Mouse (Mus musculus) midbrain, embryonic 14.5 days (tissue): Measurements from ENCODE around the gene Mtx1. TPM values are rescaled to one million over a fixed set of nuclear protein-coding genes. Genes with fewer than 3 reads are reported as not detected.

ENCODE experiments used
- ATAC-seq: fragments of 200-750 bp; cut with Nextera tagmentation; 2 replicates; pipeline ENCODE4 v1.8.0; 2017; ENCODE audit warnings: moderate number of reproducible peaks, moderate library complexity; ENCODE audit not compliant: low FRiP score, low TSS enrichment
- DNase-seq: peaks from one replicate; pipeline ENCODE4 v3.0.0-alpha.2; 2015
- H3K27ac ChIP-seq: fragments of 300-500 bp; sonication (generic); replicated peaks from 2 replicates; pipeline ENCODE4 v1.5.1; 2014; ENCODE audit warnings: mild to moderate bottlenecking, low read depth, low read length, moderate library complexity
- H3K27me3 ChIP-seq: fragments of 300-500 bp; sonication (generic); 2 replicates; pipeline ENCODE4 v1.6.1; 2014; ENCODE audit warnings: low read length, control low read depth, mixed read lengths; ENCODE audit not compliant: control insufficient read depth, insufficient read depth
- H3K36me3 ChIP-seq: fragments of 300-500 bp; sonication (generic); 2 replicates; pipeline ENCODE4 v1.6.1; 2014; ENCODE audit warnings: low read length, control low read depth; ENCODE audit not compliant: control insufficient read depth, insufficient read depth
- H3K4me1 ChIP-seq: fragments of 300-500 bp; sonication (generic); 2 replicates; pipeline ENCODE4 v1.6.1; 2014; ENCODE audit warnings: mild to moderate bottlenecking, antibody characterized with exemption, low read length, control low read depth; ENCODE audit not compliant: control insufficient read depth, insufficient read depth
- H3K4me2 ChIP-seq: fragments of 300-500 bp; sonication (generic); 2 replicates; pipeline ENCODE4 v1.6.1; 2014; ENCODE audit warnings: mild to moderate bottlenecking, low read length, moderate library complexity
- H3K4me3 ChIP-seq: fragments of 300-500 bp; sonication (generic); replicated peaks from 2 replicates; pipeline ENCODE4 v1.5.1; 2014; ENCODE audit warnings: low read depth, low read length
- H3K9ac ChIP-seq: fragments of 300-500 bp; sonication (generic); replicated peaks from 2 replicates; pipeline ENCODE4 v1.6.1; 2014; ENCODE audit warnings: mild to moderate bottlenecking, low read length, moderate library complexity
- H3K9me3 ChIP-seq: fragments of 300-500 bp; sonication (generic); 2 replicates; pipeline ENCODE4 v1.6.1; 2016; ENCODE audit warnings: low read length, control low read depth, mixed read lengths; ENCODE audit not compliant: control insufficient read depth
- WGBS: fragments of 180-500 bp; shearing (Covaris S2); extraction: QIAGEN DNeasy Blood & Tissue Kit; methylation state at CpG from one replicate; pipeline ENCODE4 v1.1.7; 2014; 5-methylcytosine and 5-hydroxymethylcytosine counted together
- polyA plus RNA-seq: library from polyadenylated mRNA; unstranded; fragments of >200 nt; fragmentation: Nextera tagmentation; extraction: Ambion mirVana; gene quantifications from 2 replicates; pipeline ENCODE4 v1.2.1, GENCODE M21; 2014

The Mtx1 gene
- polyA plus RNA-seq, 1 experiment from 2014 or later = 144 TPM

- peak overlapping the region; percentile 70 for H3K4me3 ChIP-seq
- H3K4me2 ChIP-seq = peak overlapping the region; percentile 83
- peaks cover 23% of the 10 kb centered on the region for H3K36me3 ChIP-seq
- under 1% methylated on average over 69 of the region's 69 CpGs for WGBS
- DNase-seq (peak; percentile 97), ATAC-seq (peak; percentile 88)
- H3K4me1 ChIP-seq = peaks cover 30% of the 10 kb centered on the region
- H3K27ac ChIP-seq = peak overlapping the region; percentile 98
- no peaks in the 10 kb centered on the region for H3K9me3 ChIP-seq
- H3K27me3 ChIP-seq = no peaks in the 10 kb centered on the region
- H3K9ac ChIP-seq = peak overlapping the region; percentile 73
Observed at GRCm38 (mm10) chr3:89213803-89214530, 12.9 kb downstream of the Mtx1 start.

GRCm38 (mm10) chr3:89210731-89211130, 16.2 kb downstream of the Mtx1 start:
- H3K4me2 ChIP-seq = no peak overlapping the region
- H3K27ac ChIP-seq = no peak overlapping the region
- DNase-seq (no peak), ATAC-seq (no peak)
- H3K36me3 ChIP-seq = peaks cover 50% of the 10 kb centered on the region
- peaks cover 24% of the 10 kb centered on the region for H3K4me1 ChIP-seq
- no peak overlapping the region for H3K9ac ChIP-seq
- no peak overlapping the region for H3K4me3 ChIP-seq
- H3K27me3 ChIP-seq = no peaks in the 10 kb centered on the region
- WGBS = 84% methylated on average over 7 of the region's 7 CpGs
- H3K9me3 ChIP-seq = no peaks in the 10 kb centered on the region

- no peak for ATAC-seq
- H3K4me2 ChIP-seq = no peak overlapping the region
- H3K4me1 ChIP-seq = peaks cover 18% of the 10 kb centered on the region
- 90% methylated on average over 13 of the region's 13 CpGs for WGBS
- no peaks in the 10 kb centered on the region for H3K9me3 ChIP-seq
- no peak overlapping the region for H3K4me3 ChIP-seq
- no peak overlapping the region for H3K9ac ChIP-seq
- no peak for DNase-seq
- H3K27ac ChIP-seq = no peak overlapping the region
- no peaks in the 10 kb centered on the region for H3K27me3 ChIP-seq
- H3K36me3 ChIP-seq = peaks cover 54% of the 10 kb centered on the region
Observed at GRCm38 (mm10) chr3:89210162-89210561, 16.7 kb downstream of the Mtx1 start.

DNA sequence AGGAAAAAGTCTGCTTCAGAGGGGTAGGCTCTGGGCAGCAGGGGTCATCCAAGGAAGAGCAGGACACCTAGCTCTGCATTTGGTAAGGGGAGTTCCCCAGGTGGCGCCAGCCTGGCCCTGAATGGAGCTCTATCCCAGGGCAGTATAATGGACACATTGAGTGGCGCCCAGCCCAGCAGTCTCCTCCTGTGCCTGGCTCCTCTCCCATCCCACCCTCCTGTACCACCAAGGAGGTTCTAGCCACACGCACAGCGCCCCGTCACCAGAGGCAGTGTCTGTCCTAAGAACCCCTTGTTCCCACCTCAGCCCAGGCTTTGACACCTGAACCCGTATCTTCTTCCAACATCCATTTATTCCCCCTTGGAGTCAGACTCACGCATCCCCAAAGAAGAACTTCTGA, 17.2 kb downstream of the Mtx1 start:
- DNase-seq (no peak), ATAC-seq (no peak)
- Histone ChIP-seq H3K27ac (no peak overlapping the region), H3K9me3 (no peaks in the 10 kb centered on the region), H3K36me3 (peaks cover 54% of the 10 kb centered on the region), H3K9ac (no peak overlapping the region), H3K4me1 (peaks cover 14% of the 10 kb centered on the region), H3K4me3 (no peak overlapping the region), H3K27me3 (no peaks in the 10 kb centered on the region), H3K4me2 (no peak overlapping the region)
- 91% methylated on average over 7 of the region's 7 CpGs for WGBS

DNA sequence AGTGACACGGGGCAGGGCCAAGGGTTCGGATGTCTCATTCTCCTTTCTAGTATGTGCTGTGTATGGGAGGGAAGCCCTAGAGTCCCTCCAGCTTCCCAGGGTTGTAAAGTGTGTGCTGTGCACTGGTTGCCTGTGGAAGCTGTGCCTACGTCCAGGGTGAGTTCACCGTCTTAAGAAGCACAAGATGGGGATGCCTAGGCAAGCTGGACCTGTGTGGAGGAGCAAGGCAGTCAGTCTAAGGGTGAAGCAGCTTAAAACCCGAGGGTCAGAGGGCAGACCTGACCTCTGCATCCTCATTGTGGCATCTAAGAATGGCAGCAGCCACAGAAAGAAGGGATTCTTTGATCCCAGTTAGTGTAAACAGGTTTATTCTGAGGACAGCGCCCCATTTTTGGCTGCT, 18.2 kb downstream of the Mtx1 start:
- DNase-seq (no peak), ATAC-seq (no peak)
- Histone ChIP-seq H3K27me3 (no peaks in the 10 kb centered on the region), H3K9me3 (no peaks in the 10 kb centered on the region), H3K36me3 (peaks cover 60% of the 10 kb centered on the region), H3K4me3 (no peak overlapping the region), H3K4me2 (no peak overlapping the region), H3K27ac (no peak overlapping the region), H3K9ac (no peak overlapping the region), H3K4me1 (peaks cover 10% of the 10 kb centered on the region; the same call in 1 of the 2 replicates)
- 89% methylated on average over 6 of the region's 6 CpGs for WGBS

- H3K4me2 ChIP-seq = no peak overlapping the region
- no peak for ATAC-seq
- DNase-seq = no peak
Observed at GRCm38 (mm10) chr3:89208075-89208657, 18.7 kb downstream of the Mtx1 start.

DNA sequence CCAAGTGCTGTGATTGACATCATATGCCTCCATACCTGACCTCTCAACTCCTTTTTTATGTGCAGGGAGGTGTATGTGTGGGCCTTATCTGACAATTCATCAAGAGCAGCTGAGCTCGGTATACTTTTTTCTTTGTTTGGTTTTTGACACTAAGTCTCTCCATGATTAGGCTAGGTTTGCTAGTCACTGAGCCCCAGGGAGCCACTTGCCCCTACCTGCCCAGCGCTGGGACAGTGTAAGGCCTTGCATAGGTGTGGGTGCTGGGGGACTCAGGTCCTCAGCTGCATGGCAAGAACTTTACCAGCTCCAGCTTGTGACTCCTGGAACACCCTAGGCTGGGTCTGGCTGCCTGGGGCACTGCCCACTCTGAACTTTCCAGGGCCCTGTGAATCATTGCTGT, 20.2 kb downstream of the Mtx1 start:
- no peaks in the 10 kb centered on the region for H3K27me3 ChIP-seq
- 91% methylated on average over 2 of the region's 2 CpGs for WGBS
- no peak overlapping the region for H3K4me3 ChIP-seq
- no peaks in the 10 kb centered on the region for H3K4me1 ChIP-seq
- H3K27ac ChIP-seq = no peak overlapping the region
- DNase-seq (no peak), ATAC-seq (no peak)
- peaks cover 60% of the 10 kb centered on the region for H3K36me3 ChIP-seq
- H3K9ac ChIP-seq = no peak overlapping the region
- no peaks in the 10 kb centered on the region for H3K9me3 ChIP-seq
- H3K4me2 ChIP-seq = no peak overlapping the region

More at GRCm38 (mm10) chr3:89208075-89208657, 18.7 kb downstream of the Mtx1 start:
- H3K9ac ChIP-seq = no peak overlapping the region
- H3K9me3 ChIP-seq = no peaks in the 10 kb centered on the region
- WGBS = 89% methylated on average over 13 of the region's 13 CpGs
- H3K4me1 ChIP-seq = peaks cover 8% of the 10 kb centered on the region; the same call in 1 of the 2 replicates
- no peaks in the 10 kb centered on the region for H3K27me3 ChIP-seq
- peaks cover 60% of the 10 kb centered on the region for H3K36me3 ChIP-seq
- no peak overlapping the region for H3K4me3 ChIP-seq
- H3K27ac ChIP-seq = no peak overlapping the region

- Histone ChIP-seq H3K4me1 (no peaks in the 10 kb centered on the region), H3K9ac (no peak overlapping the region), H3K4me2 (no peak overlapping the region), H3K9me3 (no peaks in the 10 kb centered on the region), H3K4me3 (no peak overlapping the region), H3K27ac (no peak overlapping the region), H3K36me3 (peaks cover 60% of the 10 kb centered on the region), H3K27me3 (no peaks in the 10 kb centered on the region)
- DNase-seq (no peak), ATAC-seq (no peak)
- WGBS = 92% methylated on average over 7 of the region's 7 CpGs
Observed at GRCm38 (mm10) chr3:89206079-89206478, 20.8 kb downstream of the Mtx1 start.

- Histone ChIP-seq H3K9me3 (no peaks in the 10 kb centered on the region), H3K27ac (no peak overlapping the region), H3K9ac (peak overlapping the region; percentile 42), H3K4me1 (no peaks in the 10 kb centered on the region), H3K36me3 (peaks cover 33% of the 10 kb centered on the region), H3K4me2 (peak overlapping the region; percentile 60), H3K27me3 (no peaks in the 10 kb centered on the region), H3K4me3 (peak overlapping the region; percentile 43)
- ATAC-seq (peak; percentile 16; the same call in 1 of the 2 replicates), DNase-seq (no peak)
- WGBS = 36% methylated on average over 5 of the region's 5 CpGs
Observed at GRCm38 (mm10) chr3:89203142-89203514, 23.8 kb downstream of the Mtx1 start.
